Mouse (Mus musculus): Measurements from ENCODE around the gene Cenpv. TPM values are rescaled to one million over a fixed set of nuclear protein-coding genes. Genes with fewer than 3 reads are reported as not detected.

Gene Cenpv
- 27.6 and 53.8 TPM in 2 replicates for polyA plus RNA-seq (2012; rRNA removed; ENCODE audit: low replicate concordance)

GRCm38 (mm10) chr11:62539089-62539890 lies at the start of gene Cenpv:
Gene Cenpv, minus strand, starts transcription at chr11:62539261.

GRCm38 (mm10) chr11:62573959-62574702 lies 35.1 kb upstream of the Cenpv start, which contains the start of gene Trpv2:
Gene Trpv2, plus strand, starts transcription at chr11:62574486.

GRCm38 (mm10) chr11:62550727-62551225 lies 11.7 kb upstream of the Cenpv start, which contains the start of gene Ubb:
Gene Ubb, plus strand, starts transcription at chr11:62551171.

Other genes starting within 250 kb of the Cenpv start
- gene Pigl, start 80.8 kb downstream of the Cenpv start, polyA plus RNA-seq (2012; rRNA removed; ENCODE audit: low replicate concordance), result 6.9 and 9.8 TPM in 2 replicates
- 88.6 and 130 TPM in 2 replicates for gene Ncor1, start 80.7 kb downstream of the Cenpv start, polyA plus RNA-seq (2012; rRNA removed; ENCODE audit: low replicate concordance)
- gene Ubb, start 11.9 kb upstream of the Cenpv start, polyA plus RNA-seq (2012; rRNA removed; ENCODE audit: low replicate concordance), result 1,421 and 1,433 TPM in 2 replicates
- 17.4 and 25.7 TPM in 2 replicates for gene Trpv2, start 35.2 kb upstream of the Cenpv start, polyA plus RNA-seq (2012; rRNA removed; ENCODE audit: low replicate concordance)
- 11.1 and 13.1 TPM in 2 replicates for gene Lrrc75a, start 109.3 kb upstream of the Cenpv start, polyA plus RNA-seq (2012; rRNA removed; ENCODE audit: low replicate concordance)
- 21.4 and 56.2 TPM in 2 replicates for gene Mmgt2, start 109.4 kb upstream of the Cenpv start, polyA plus RNA-seq (2012; rRNA removed; ENCODE audit: low replicate concordance)
- 1.7 and 2.3 TPM in 2 replicates for gene Zfp287, start 192.6 kb upstream of the Cenpv start, polyA plus RNA-seq (2012; rRNA removed; ENCODE audit: low replicate concordance)
- not detected in 2 replicates for gene Gm10428, start 213.8 kb upstream of the Cenpv start, polyA plus RNA-seq (2012; rRNA removed; ENCODE audit: low replicate concordance)

All from mammary gland, adult 2 months (tissue).